Mouse (Mus musculus) MEL (cell line): ENCODE measurements at regions not wholly inside any gene's neighbourhood (a gene's known extent, or its start where the extent isn't known, plus 50 kb on each side); places are given as distances from the start of the nearest gene placed in this dataset.

ENCODE experiments used
- DNase-seq: peaks from one replicate; pipeline ENCODE4 v3.0.0; 2011; ENCODE audit warnings: low read depth, low spot score
- H3K27ac ChIP-seq: 2 replicates; pipeline ENCODE4 v1.5.1; 2012; ENCODE audit warnings: low read depth, mild to moderate bottlenecking, control low read depth, low read length, moderate library complexity; ENCODE audit not compliant: control insufficient read depth
- H3K27me3 ChIP-seq, 2 experiments: fragments of 150-350 bp in 1 of 2; sonication (generic) in 1 of 2; 2 replicates each; pipeline ENCODE4 v1.6.1; 2012; ENCODE audit warnings: low read length in 2 of 2, mild to moderate bottlenecking in 2 of 2, improper control_type of control experiment in 1 of 2, moderate library complexity in 1 of 2; ENCODE audit not compliant: insufficient read depth in 2 of 2, control insufficient read depth in 1 of 2
- H3K36me3 ChIP-seq, 2 experiments: 2 replicates each; pipeline ENCODE4 v1.6.1; 2012 to 2014; ENCODE audit warnings: low read length in 2 of 2, improper control_type of control experiment in 1 of 2, inconsistent platforms in 1 of 2, mild to moderate bottlenecking in 1 of 2; ENCODE audit not compliant: insufficient read depth in 2 of 2, control insufficient read depth in 1 of 2
- H3K4me1 ChIP-seq, 2 experiments: fragments of 150-350 bp in 1 of 2; sonication (generic) in 1 of 2; 2 replicates each; pipeline ENCODE4 v1.6.1; 2012; ENCODE audit warnings: low read length in 2 of 2, improper control_type of control experiment in 1 of 2, mild to moderate bottlenecking in 1 of 2; ENCODE audit not compliant: insufficient read depth in 2 of 2, control insufficient read depth in 1 of 2
- H3K4me3 ChIP-seq, 2 experiments: fragments of 150-350 bp in 1 of 2; sonication (generic) in 1 of 2; 2 replicates each; pipeline ENCODE4 v1.5.1; 2012; ENCODE audit warnings: low read depth in 2 of 2, low read length in 2 of 2, mild to moderate bottlenecking in 2 of 2, moderate library complexity in 2 of 2, control low read depth in 1 of 2, improper control_type of control experiment in 1 of 2; ENCODE audit not compliant: control insufficient read depth in 1 of 2, insufficient read depth in 1 of 2
- H3K79me2 ChIP-seq: 2 replicates; pipeline ENCODE4 v1.6.1; 2012; ENCODE audit warnings: mild to moderate bottlenecking, low read length, moderate library complexity; ENCODE audit not compliant: control insufficient read depth, poor library complexity, insufficient read depth
- H3K9ac ChIP-seq: 2 replicates; pipeline ENCODE4 v1.6.1; 2012; ENCODE audit warnings: low read depth, mild to moderate bottlenecking, control low read depth, low read length, moderate library complexity; ENCODE audit not compliant: control insufficient read depth, poor library complexity, severe bottlenecking
- H3K9me3 ChIP-seq: fragments of 150-350 bp; sonication (generic); replicated peaks from 2 replicates; pipeline ENCODE4 v1.6.1; 2012; ENCODE audit warnings: mild to moderate bottlenecking, low read length, improper control_type of control experiment, moderate library complexity; ENCODE audit not compliant: insufficient read depth
- BHLHE40 ChIP-seq: IDR thresholded peaks from 2 replicates; pipeline ENCODE4 v1.6.1; 2012; ENCODE audit warnings: low read depth, mild to moderate bottlenecking, inconsistent platforms, low read length, improper control_type of control experiment, borderline replicate concordance
- CHD2 ChIP-seq: IDR thresholded peaks from 2 replicates; pipeline ENCODE4 v1.6.1; 2011; ENCODE audit warnings: low read length, improper control_type of control experiment
- CTCF ChIP-seq, 3 experiments: IDR thresholded peaks in 2 of 3; conservative IDR thresholded peaks in 1 of 3; 2 replicates each; pipeline ENCODE4 v1.5.1; 2011 to 2012; ENCODE audit warnings: low read length in 3 of 3, low read depth in 2 of 3, mild to moderate bottlenecking in 2 of 3, improper control_type of control experiment in 1 of 3, inconsistent platforms in 1 of 3, mixed read lengths in 1 of 3, moderate library complexity in 1 of 3; ENCODE audit not compliant: control insufficient read depth in 1 of 3, insufficient read depth in 1 of 3, poor library complexity in 1 of 3, severe bottlenecking in 1 of 3
- E2F4 ChIP-seq: IDR thresholded peaks from 2 replicates; pipeline ENCODE4 v1.6.1; 2011; ENCODE audit warnings: low read depth, low read length, improper control_type of control experiment, borderline replicate concordance
- ELF1 ChIP-seq: IDR thresholded peaks from 2 replicates; pipeline ENCODE4 v1.6.1; 2014; ENCODE audit warnings: low read depth, mild to moderate bottlenecking, inconsistent platforms, low read length, improper control_type of control experiment, moderate library complexity
- ETS1 ChIP-seq: IDR thresholded peaks from 2 replicates; pipeline ENCODE4 v1.6.1; 2012; ENCODE audit warnings: low read depth, mild to moderate bottlenecking, inconsistent platforms, low read length, improper control_type of control experiment, moderate library complexity
- GATA1 ChIP-seq: IDR thresholded peaks from 2 replicates; pipeline ENCODE4 v1.6.1; 2011; ENCODE audit warnings: low read depth, low read length, improper control_type of control experiment
- HCFC1 ChIP-seq: IDR thresholded peaks from 2 replicates; pipeline ENCODE4 v1.6.1; 2012; ENCODE audit warnings: low read depth, mild to moderate bottlenecking, inconsistent platforms, low read length, improper control_type of control experiment, moderate library complexity
- MAFK ChIP-seq: IDR thresholded peaks from 2 replicates; pipeline ENCODE4 v1.6.1; 2011; ENCODE audit warnings: low read depth, mild to moderate bottlenecking, low read length, improper control_type of control experiment, borderline replicate concordance
- MAZ ChIP-seq: IDR thresholded peaks from 2 replicates; pipeline ENCODE4 v1.6.1; 2012; ENCODE audit warnings: low read depth, mild to moderate bottlenecking, inconsistent platforms, low read length, improper control_type of control experiment
- MEF2A ChIP-seq: IDR thresholded peaks from 2 replicates; pipeline ENCODE4 v1.6.1; 2014; ENCODE audit warnings: low read depth, mild to moderate bottlenecking, inconsistent platforms, low read length, improper control_type of control experiment; ENCODE audit not compliant: poor library complexity, insufficient replicate concordance, severe bottlenecking; ENCODE audit errors: extremely low read depth
- MXI1 ChIP-seq: IDR thresholded peaks from 2 replicates; pipeline ENCODE4 v1.6.1; 2011; ENCODE audit warnings: mild to moderate bottlenecking, low read depth, low read length, improper control_type of control experiment
- MYC ChIP-seq: IDR thresholded peaks from 2 replicates; pipeline ENCODE4 v1.6.1; 2011; ENCODE audit warnings: low read depth, mild to moderate bottlenecking, low read length, improper control_type of control experiment, moderate library complexity
- NRF1 ChIP-seq: IDR thresholded peaks from 2 replicates; pipeline ENCODE4 v1.6.1; 2014; ENCODE audit warnings: low read depth, mild to moderate bottlenecking, inconsistent platforms, low read length, improper control_type of control experiment, moderate library complexity; ENCODE audit not compliant: poor library complexity, insufficient read depth, severe bottlenecking
- POLR2AphosphoS5 ChIP-seq: IDR thresholded peaks from 2 replicates; pipeline ENCODE4 v1.6.1; 2012; ENCODE audit warnings: low read depth, borderline replicate concordance, mild to moderate bottlenecking, inconsistent platforms, low read length, moderate library complexity, mixed read lengths
- RAD21 ChIP-seq: IDR thresholded peaks from 2 replicates; pipeline ENCODE4 v1.6.1; 2011; ENCODE audit warnings: mild to moderate bottlenecking, low read depth, low read length, improper control_type of control experiment
- SIN3A ChIP-seq: IDR thresholded peaks from 2 replicates; pipeline ENCODE4 v1.6.1; 2012; ENCODE audit warnings: low read length, improper control_type of control experiment, inconsistent platforms
- SMC3 ChIP-seq: IDR thresholded peaks from 2 replicates; pipeline ENCODE4 v1.6.1; 2011; ENCODE audit warnings: low read depth, low read length, improper control_type of control experiment
- TAL1 ChIP-seq: IDR thresholded peaks from 2 replicates; pipeline ENCODE4 v1.6.1; 2012; ENCODE audit warnings: mild to moderate bottlenecking, inconsistent platforms, low read length, moderate library complexity, mixed read lengths
- TBP ChIP-seq: IDR thresholded peaks from 2 replicates; pipeline ENCODE4 v1.8.0; 2011; ENCODE audit warnings: low read depth, low read length, improper control_type of control experiment
- TCF12 ChIP-seq: IDR thresholded peaks from 2 replicates; pipeline ENCODE4 v1.6.1; 2014; ENCODE audit warnings: low read depth, mild to moderate bottlenecking, inconsistent platforms, low read length, improper control_type of control experiment, moderate library complexity
- UBTF ChIP-seq: IDR thresholded peaks from 2 replicates; pipeline ENCODE4 v1.6.1; 2012; ENCODE audit warnings: low read depth, mild to moderate bottlenecking, inconsistent platforms, low read length, improper control_type of control experiment, moderate library complexity, borderline replicate concordance; ENCODE audit not compliant: insufficient read depth
- USF1 ChIP-seq: IDR thresholded peaks from 2 replicates; pipeline ENCODE4 v1.6.1; 2014; ENCODE audit warnings: low read depth, mild to moderate bottlenecking, inconsistent platforms, low read length, improper control_type of control experiment, moderate library complexity
- USF2 ChIP-seq, 2 experiments: IDR thresholded peaks; 2 replicates each; pipeline ENCODE4 v1.6.1; 2011 to 2012; ENCODE audit warnings: improper control_type of control experiment in 2 of 2, low read length in 2 of 2, borderline replicate concordance in 1 of 2, inconsistent platforms in 1 of 2, low read depth in 1 of 2, mild to moderate bottlenecking in 1 of 2; ENCODE audit not compliant: insufficient read depth in 1 of 2
- ZC3H11A ChIP-seq: IDR thresholded peaks from 2 replicates; pipeline ENCODE4 v1.6.1; 2012; ENCODE audit warnings: low read depth, mild to moderate bottlenecking, inconsistent platforms, low read length, improper control_type of control experiment
- ZKSCAN1 ChIP-seq: IDR thresholded peaks from 2 replicates; pipeline ENCODE4 v1.6.1; 2012; ENCODE audit warnings: low read depth, mild to moderate bottlenecking, inconsistent platforms, low read length, improper control_type of control experiment, moderate library complexity
- ZNF384 ChIP-seq: IDR thresholded peaks from 2 replicates; pipeline ENCODE4 v1.6.1; 2012; ENCODE audit warnings: low read depth, mild to moderate bottlenecking, inconsistent platforms, low read length, improper control_type of control experiment

DNA sequence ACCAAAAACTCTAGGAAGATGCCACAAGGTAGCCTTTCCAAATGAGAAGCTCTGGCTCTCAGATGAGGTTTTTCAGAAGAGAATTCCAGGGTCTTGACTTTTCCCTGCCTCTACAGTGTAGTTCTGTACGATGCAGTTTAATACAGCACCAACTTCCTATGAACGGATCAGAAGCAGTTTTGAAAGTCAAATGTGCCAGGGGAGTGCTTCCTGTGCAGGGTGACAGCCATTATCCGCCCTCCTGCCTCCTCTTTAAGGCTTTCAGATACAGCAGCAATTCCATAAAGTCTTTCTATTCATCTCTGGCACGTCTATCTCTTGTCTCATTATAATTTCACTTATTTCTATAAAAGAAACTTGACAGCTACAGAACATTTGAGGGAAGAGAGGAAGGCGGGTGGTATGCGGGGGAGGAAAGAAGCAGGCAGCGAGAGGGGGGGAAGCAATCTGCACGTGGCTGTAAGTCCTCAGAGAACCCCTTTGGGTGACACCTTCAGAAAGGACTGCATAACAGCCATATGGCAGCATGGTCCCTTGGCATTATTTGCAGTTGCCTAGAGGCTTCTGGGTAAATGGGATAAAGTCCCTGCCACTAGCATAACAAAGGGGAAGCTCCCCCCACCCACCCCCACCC, 224.9 kb upstream of the Celf2 start:
- no peaks in the 10 kb centered on the region for H3K9me3 ChIP-seq
- H3K9ac ChIP-seq: no peak overlapping the region
- H3K4me3 ChIP-seq: no peak overlapping the region
- TF ChIP-seq TBP (no peak), E2F4 (no peak), HCFC1 (no peak), POLR2AphosphoS5 (no peak), ZC3H11A (no peak), USF2 (IDR thresholded peaks at IDR 0.05; ENCODE audit: borderline replicate concordance in 1 of 2, insufficient read depth in 1 of 2, low read depth in 1 of 2, low read length in 2 of 2) (no peak), MAFK (no peak), NRF1 (no peak), USF1 (no peak), ELF1 (no peak), GATA1 (no peak), SMC3 (no peak), TAL1 (no peak), CHD2 (no peak)
- no peak overlapping the region for H3K27ac ChIP-seq
- no peaks in the 10 kb centered on the region for H3K27me3 ChIP-seq
- H3K36me3 ChIP-seq: no peaks in the 10 kb centered on the region
- DNase-seq: no peak
- H3K79me2 ChIP-seq: no peaks in the 10 kb centered on the region
- H3K4me1 ChIP-seq: no peaks in the 10 kb centered on the region

DNA sequence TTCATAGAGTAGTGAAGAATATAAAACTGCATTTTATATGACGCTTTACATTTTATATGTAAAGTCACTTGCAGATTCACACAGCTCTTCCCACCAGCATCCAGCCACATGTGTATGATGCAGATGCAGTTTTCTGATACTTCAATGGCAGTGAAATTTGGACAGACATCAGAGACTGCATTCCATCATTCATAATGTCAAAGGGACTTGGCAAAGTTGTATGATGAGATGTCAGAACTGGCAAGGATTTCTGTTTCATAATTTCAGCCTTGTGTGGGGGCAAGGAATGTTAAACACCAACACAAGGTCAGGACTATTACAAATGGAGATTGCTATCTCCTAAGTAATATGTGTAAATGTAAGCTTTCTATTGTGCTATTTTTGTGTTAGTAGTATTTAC, 221.6 kb upstream of the Celf2 start:
- Histone ChIP-seq H3K4me1 (no peaks in the 10 kb centered on the region), H3K79me2 (no peaks in the 10 kb centered on the region), H3K9me3 (no peaks in the 10 kb centered on the region), H3K9ac (no peak overlapping the region), H3K4me3 (no peak overlapping the region), H3K27me3 (no peaks in the 10 kb centered on the region), H3K27ac (no peak overlapping the region), H3K36me3 (no peaks in the 10 kb centered on the region)
- no peak for DNase-seq
- TF ChIP-seq ZNF384 (no peak), USF2 (IDR thresholded peaks at IDR 0.05; ENCODE audit: borderline replicate concordance in 1 of 2, insufficient read depth in 1 of 2, low read depth in 1 of 2, low read length in 2 of 2) (no peak), USF1 (no peak), MXI1 (no peak), BHLHE40 (no peak), MYC (no peak), TCF12 (no peak), UBTF (no peak), TBP (no peak), TAL1 (no peak), ETS1 (no peak), MAFK (no peak), ZKSCAN1 (no peak), NRF1 (no peak), CTCF (IDR thresholded peaks at IDR 0.05 in 2 of 3, conservative IDR thresholded peaks at IDR 0.05 in 1 of 3; ENCODE audit: control insufficient read depth in 1 of 3, insufficient read depth in 1 of 3, low read depth in 2 of 3, low read length in 3 of 3, poor library complexity in 1 of 3, severe bottlenecking in 1 of 3) (no peak), MAZ (no peak), MEF2A (no peak), E2F4 (no peak), RAD21 (no peak), SIN3A (no peak)
